Mouse (Mus musculus) liver, embryonic 14.5 days (tissue): ENCODE data around the gene Prnp.

ENCODE experiments used
- CTCF ChIP-seq: IDR thresholded peaks from 2 replicates; pipeline ENCODE4 v1.5.1; 2016; ENCODE audit warnings: antibody characterized with exemption, low read depth, control low read depth
- EP300 ChIP-seq: IDR thresholded peaks from 2 replicates; pipeline ENCODE4 v1.6.1; 2016; ENCODE audit warnings: antibody characterized with exemption, low read depth

DNA sequence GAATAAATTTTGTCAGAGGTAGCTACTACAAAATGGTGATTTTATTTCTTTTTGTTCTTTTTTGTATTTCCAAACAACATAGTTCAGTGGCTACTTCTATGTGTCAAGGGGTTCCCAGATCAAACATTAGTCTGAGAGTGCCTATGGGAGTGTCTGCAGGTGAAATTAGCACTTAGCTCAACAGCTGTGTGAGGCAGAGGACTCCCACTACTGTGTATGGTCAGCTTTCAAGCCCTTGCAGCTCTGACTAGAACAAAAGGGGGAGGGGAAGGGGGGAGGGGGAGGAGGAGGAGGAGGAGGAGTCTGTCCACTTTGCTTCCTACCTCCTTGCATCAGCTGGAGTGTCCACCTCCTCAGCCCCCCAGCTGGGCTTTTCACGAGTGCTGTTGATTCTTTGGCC is 34.6 kb downstream of the Prnp start:
- TF ChIP-seq CTCF (no peak), EP300 (no peak)
